Mouse (Mus musculus) ES-Bruce4 (cell line): ENCODE results near the gene B430305J03Rik. TPM values are rescaled to one million over a fixed set of nuclear protein-coding genes. Genes with fewer than 3 reads are reported as not detected.

Experiments used
- H3K27ac ChIP-seq: 2 replicates; pipeline ENCODE4 v1.5.1; 2012; ENCODE audit warnings: low read length, inconsistent platforms; ENCODE audit not compliant: insufficient read depth
- H3K27me3 ChIP-seq: 2 replicates; pipeline ENCODE4 v1.6.1; 2012; ENCODE audit warnings: mild to moderate bottlenecking, low read length, inconsistent platforms; ENCODE audit not compliant: control insufficient read depth, poor library complexity, insufficient read depth, severe bottlenecking
- H3K36me3 ChIP-seq: 2 replicates; pipeline ENCODE4 v1.6.1; 2012; ENCODE audit warnings: inconsistent platforms, mild to moderate bottlenecking, low read length, moderate library complexity; ENCODE audit not compliant: control insufficient read depth, poor library complexity, insufficient read depth, severe bottlenecking
- H3K4me1 ChIP-seq: one replicate; pipeline ENCODE4 v1.8.1; 2011; ENCODE audit warnings: low read length; ENCODE audit not compliant: control insufficient read depth, insufficient read depth
- H3K4me3 ChIP-seq: 2 replicates; pipeline ENCODE4 v1.5.1; 2011; ENCODE audit warnings: low read depth, mild to moderate bottlenecking, low read length
- H3K9ac ChIP-seq: 2 replicates; pipeline ENCODE4 v1.6.1; 2012; ENCODE audit warnings: low read depth, mild to moderate bottlenecking, inconsistent platforms; ENCODE audit not compliant: poor library complexity, severe bottlenecking
- H3K9me3 ChIP-seq: replicated peaks from 2 replicates; pipeline ENCODE4 v1.6.1; 2012; ENCODE audit warnings: mild to moderate bottlenecking, low read length, inconsistent platforms; ENCODE audit not compliant: control insufficient read depth, poor library complexity, insufficient read depth, severe bottlenecking
- CTCF ChIP-seq: IDR thresholded peaks from one replicate; pipeline ENCODE4 v1.8.1; 2011; ENCODE audit warnings: low read depth, low read length
- EP300 ChIP-seq: IDR thresholded peaks from 2 replicates; pipeline ENCODE4 v1.6.1; 2011; ENCODE audit warnings: low read depth, low read length; ENCODE audit not compliant: insufficient read depth
- POLR2A ChIP-seq: IDR thresholded peaks from one replicate; pipeline ENCODE4 v1.8.1; 2011; ENCODE audit warnings: low read length; ENCODE audit not compliant: insufficient read depth
- polyA plus RNA-seq: library from polyadenylated mRNA; stranded (reverse); fragments of >200 nt; gene quantifications from 2 replicates; pipeline ENCODE4 v1.2.4, GENCODE M21; 2011; ENCODE audit warnings: low read depth; ENCODE audit not compliant: missing spikeins, insufficient read depth, insufficient read length

Gene B430305J03Rik
- polyA plus RNA-seq, 1 experiment, result 0.70 TPM

- no peak overlapping the region for H3K4me3 ChIP-seq
- no peaks in the 10 kb centered on the region for H3K36me3 ChIP-seq
- no peaks in the 10 kb centered on the region for H3K27me3 ChIP-seq
- H3K27ac ChIP-seq, result no peak overlapping the region
- TF ChIP-seq POLR2A (no peak), CTCF (no peak), EP300 (no peak)
- H3K9ac ChIP-seq, result no peak overlapping the region
- H3K4me1 ChIP-seq, result no peaks in the 10 kb centered on the region
- no peaks in the 10 kb centered on the region for H3K9me3 ChIP-seq
Observed at GRCm38 (mm10) chr3:61315002-61315401, 50.7 kb downstream of the B430305J03Rik start.

Other genes starting within 250 kb of the B430305J03Rik start
- gene Rap2b, start 4.3 kb downstream of the B430305J03Rik start, polyA plus RNA-seq, result 25.1 and 25.5 TPM in 2 replicates